Mouse (Mus musculus) heart, adult 2 months (tissue): Measurements from ENCODE around the gene Omt2b. TPM values are rescaled to one million over a fixed set of nuclear protein-coding genes. Genes with fewer than 3 reads are reported as not detected.
"Not testable (repeated sequence)": the region's sequence is repeated elsewhere in the genome, so short reads cannot be mapped to it uniquely, and the experiment has no call there.

Source experiments
- DNase-seq, 2 experiments: peaks; one replicate each; pipeline ENCODE4 v3.0.0; 2021
- H3K27ac ChIP-seq: fragments of 200-600 bp; 2 replicates; pipeline ENCODE4 v1.8.1; 2022
- H3K27me3 ChIP-seq: fragments of 200-500 bp; 2 replicates; pipeline ENCODE4 v1.6.1; 2012; ENCODE audit warnings: mild to moderate bottlenecking, low read length, inconsistent platforms, mixed read lengths; ENCODE audit not compliant: control insufficient read depth, insufficient read depth
- H3K36me3 ChIP-seq: fragments of 200-500 bp; 2 replicates; pipeline ENCODE4 v1.6.1; 2012; ENCODE audit warnings: low read length, inconsistent platforms; ENCODE audit not compliant: control insufficient read depth, insufficient read depth
- H3K4me1 ChIP-seq: fragments of 200-500 bp; 2 replicates; pipeline ENCODE4 v1.6.1; 2011; ENCODE audit warnings: low read length; ENCODE audit not compliant: control insufficient read depth, insufficient read depth
- H3K4me3 ChIP-seq: fragments of 200-600 bp; 2 replicates; pipeline ENCODE4 v1.8.1; 2022
- H3K79me2 ChIP-seq: fragments of 200-500 bp; replicated peaks from 2 replicates; pipeline ENCODE4 v1.6.1; 2012; ENCODE audit warnings: mild to moderate bottlenecking, inconsistent platforms, low read length, moderate library complexity, mixed read lengths; ENCODE audit not compliant: control insufficient read depth, insufficient read depth
- H3K9ac ChIP-seq: fragments of 200-500 bp; 2 replicates; pipeline ENCODE4 v1.6.1; 2012; ENCODE audit warnings: low read depth, mild to moderate bottlenecking, control low read depth, inconsistent platforms, low read length, mixed read lengths
- CTCF ChIP-seq: fragments of 200-600 bp; IDR thresholded peaks from 2 replicates; pipeline ENCODE4 v1.8.1; 2022; ENCODE audit warnings: antibody characterized with exemption, mild to moderate bottlenecking, moderate library complexity
- EP300 ChIP-seq: fragments of 200-500 bp; IDR thresholded peaks from 2 replicates; pipeline ENCODE4 v1.6.1; 2011; ENCODE audit warnings: low read depth, low read length, control low read depth; ENCODE audit not compliant: insufficient read depth
- POLR2A ChIP-seq: fragments of 200-500 bp; IDR thresholded peaks from 2 replicates; pipeline ENCODE4 v1.6.1; 2011; ENCODE audit warnings: mild to moderate bottlenecking, low read depth, low read length, control low read depth; ENCODE audit not compliant: insufficient read depth
- WGBS: fragments of 180-500 bp; shearing (Covaris S2); methylation state at CpG from one replicate; pipeline ENCODE4 v1.1.7; 2018; 5-methylcytosine and 5-hydroxymethylcytosine counted together
- intact Hi-C: fragments of 180-260 bp; cut with DNase I; formaldehyde crosslinking; loops from one replicate; pipeline ENCODE4 v1.15.1; 2025
- polyA plus RNA-seq: library from polyadenylated mRNA; depleted of rRNA; stranded (reverse); fragments of >200 nt; gene quantifications from 2 replicates; pipeline ENCODE4 v1.2.3, GENCODE M21; 2012
- total RNA-seq, 2 experiments: library from RNA; stranded (reverse); gene quantifications; 2 replicates each; pipeline ENCODE4 v1.2.3; 2021

Gene Omt2b
- total and polyA plus RNA-seq, 3 experiments = not detected

GRCm38 (mm10) chr9:78296089-78296488 lies 31.3 kb upstream of the Omt2b start:
- peak; percentile 6 to 27 for DNase-seq
- intact Hi-C loops = not testable (repeated sequence)
- 12% methylated on average over 6 of the region's 6 CpGs for WGBS

DNA sequence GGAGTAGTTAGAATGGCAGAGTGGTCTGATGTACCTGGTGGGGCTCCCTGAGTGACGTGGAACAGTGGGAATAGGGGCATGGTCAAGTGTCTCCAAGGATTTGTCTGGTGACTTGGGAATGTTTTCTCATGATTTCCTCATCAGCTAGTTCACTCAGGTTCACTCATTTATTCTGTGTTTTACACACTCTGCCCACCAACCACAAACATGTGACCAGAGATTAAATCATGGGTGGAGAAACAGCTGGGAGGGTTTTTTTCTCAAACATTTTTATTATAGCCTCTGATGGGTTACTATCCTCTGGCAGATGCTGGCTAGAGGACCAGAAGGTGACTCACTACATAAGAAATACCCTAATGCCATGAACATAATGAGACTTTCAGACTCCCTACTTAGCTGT lies 29.2 kb upstream of the Omt2b start:
- WGBS = 85% methylated on average over 1 of the region's 1 CpGs

More at GRCm38 (mm10) chr9:78296089-78296488, 31.3 kb upstream of the Omt2b start:
- H3K4me1 ChIP-seq, H3K79me2 ChIP-seq, H3K36me3 ChIP-seq, H3K4me3 ChIP-seq, H3K27me3 ChIP-seq, H3K27ac ChIP-seq, H3K9ac ChIP-seq: not testable (repeated sequence)
- TF ChIP-seq CTCF = peak; percentile 70

GRCm38 (mm10) chr9:78299143-78299542 lies 28.2 kb upstream of the Omt2b start:
- H3K27me3 ChIP-seq, intact Hi-C loops, H3K4me3 ChIP-seq, H3K27ac ChIP-seq, H3K9ac ChIP-seq, H3K4me1 ChIP-seq, DNase-seq, H3K79me2 ChIP-seq, H3K36me3 ChIP-seq: not testable (repeated sequence)
- WGBS = 52% methylated on average over 1 of the region's 1 CpGs

More for the DNA sequence above, 29.2 kb upstream of the Omt2b start:
- intact Hi-C loops = no loop called here
- Histone ChIP-seq H3K79me2 (no peaks in the 10 kb centered on the region), H3K36me3 (no peaks in the 10 kb centered on the region), H3K9ac (no peak overlapping the region), H3K27ac (no peak overlapping the region), H3K4me3 (no peak overlapping the region), H3K27me3 (no peaks in the 10 kb centered on the region), H3K4me1 (no peaks in the 10 kb centered on the region)
- DNase-seq = no peak
- TF ChIP-seq POLR2A (no peak), EP300 (no peak), CTCF (no peak)

GRCm38 (mm10) chr9:78308122-78308521 lies 19.3 kb upstream of the Omt2b start:
- WGBS = 76% methylated on average over 3 of the region's 3 CpGs
- H3K27me3 ChIP-seq, DNase-seq, H3K4me1 ChIP-seq, H3K27ac ChIP-seq, H3K79me2 ChIP-seq, H3K36me3 ChIP-seq, H3K4me3 ChIP-seq, H3K9ac ChIP-seq, intact Hi-C loops: not testable (repeated sequence)

- Histone ChIP-seq H3K4me1 (no peaks in the 10 kb centered on the region), H3K27ac (no peak within 1 kb of the TSS), H3K27me3 (no peaks in the 10 kb centered on the region), H3K9ac (no peak within 1 kb of the TSS), H3K36me3 (no peaks in the 10 kb centered on the region), H3K79me2 (no peaks in the 10 kb centered on the region), H3K4me3 (no peak within 1 kb of the TSS)
- TF ChIP-seq POLR2A = no peak
- TF ChIP-seq CTCF = no peak
- no peak for TF ChIP-seq EP300
- intact Hi-C loops = no loop called here
- DNase-seq = no peak
- 88% methylated on average over 2 of the region's 2 CpGs for WGBS
These were observed 12.7 kb upstream of the Omt2b start, which contains the start of gene Omt2a for GRCm38 (mm10) chr9:78314696-78315095. Gene Omt2a (minus strand): TSS chr9:78314796.

- Histone ChIP-seq H3K9ac (no peak overlapping the region), H3K4me3 (no peak overlapping the region), H3K27ac (no peak overlapping the region), H3K36me3 (no peaks in the 10 kb centered on the region), H3K4me1 (no peaks in the 10 kb centered on the region), H3K79me2 (no peaks in the 10 kb centered on the region), H3K27me3 (no peaks in the 10 kb centered on the region)
- 5% methylated on average over 1 of the region's 1 CpGs for WGBS
- intact Hi-C loops = no loop called here
- TF ChIP-seq CTCF (peak; percentile 70), EP300 (no peak)
- DNase-seq = no peak
These were observed 7.9 kb upstream of the Omt2b start for GRCm38 (mm10) chr9:78319499-78319898.

- H3K36me3 ChIP-seq, H3K79me2 ChIP-seq, DNase-seq, H3K27me3 ChIP-seq, H3K4me1 ChIP-seq, H3K9ac ChIP-seq, intact Hi-C loops, H3K27ac ChIP-seq, H3K4me3 ChIP-seq: not testable (repeated sequence)
These were observed 9.7 kb downstream of the Omt2b start for GRCm38 (mm10) chr9:78337050-78337449.
